Mouse (Mus musculus) megakaryocyte, embryonic 14.5 days (primary cell): ENCODE measurements around the gene Ctnna3.

ENCODE experiments used
- FLI1 ChIP-seq: IDR thresholded peaks from 2 replicates; pipeline ENCODE4 v1.6.1; 2012; ENCODE audit warnings: low read length, inconsistent platforms, mixed read lengths
- GATA1 ChIP-seq: IDR thresholded peaks from 3 replicates; pipeline ENCODE4 v1.6.1; 2012; ENCODE audit warnings: mixed read lengths, low read length, inconsistent platforms, borderline replicate concordance

GRCm38 (mm10) chr10:64278836-64279235, 848.9 kb downstream of the Ctnna3 start:
- no peak for TF ChIP-seq GATA1
- TF ChIP-seq FLI1: no peak
